Mouse (Mus musculus): Measurements from ENCODE around the gene Slc6a18. TPM values are rescaled to one million over a fixed set of nuclear protein-coding genes. Genes with fewer than 3 reads are reported as not detected.

Slc6a18 gene
- polyA plus RNA-seq, 1 experiment: not detected

Other genes with a start within 250 kb of the Slc6a18 start
- gene Lpcat1, start 210.8 kb downstream of the Slc6a18 start, polyA plus RNA-seq (2012; ENCODE audit: insufficient read depth, insufficient read length, missing spikeins): 2.5 and 3.0 TPM in 2 replicates
- not detected in 2 replicates for gene Slc6a3, start 141.3 kb downstream of the Slc6a18 start, polyA plus RNA-seq (2012; ENCODE audit: insufficient read depth, insufficient read length, missing spikeins)
- gene Clptm1l, start 74.0 kb downstream of the Slc6a18 start, polyA plus RNA-seq (2012; ENCODE audit: insufficient read depth, insufficient read length, missing spikeins): 79.5 and 95.2 TPM in 2 replicates
- gene Tert, start 51.1 kb downstream of the Slc6a18 start, polyA plus RNA-seq (2012; ENCODE audit: insufficient read depth, insufficient read length, missing spikeins): not detected in 2 replicates
- 2.1 and 2.7 TPM in 2 replicates for gene Slc6a19, start 26.8 kb upstream of the Slc6a18 start, polyA plus RNA-seq (2012; ENCODE audit: insufficient read depth, insufficient read length, missing spikeins)
- 17.7 and 29.3 TPM in 2 replicates for gene Slc12a7, start 55.1 kb upstream of the Slc6a18 start, polyA plus RNA-seq (2012; ENCODE audit: insufficient read depth, insufficient read length, missing spikeins)
- gene Nkd2, start 169.6 kb upstream of the Slc6a18 start, polyA plus RNA-seq (2012; ENCODE audit: insufficient read depth, insufficient read length, missing spikeins): 0.44 and 0.54 TPM in 2 replicates

Measured in brown adipose tissue, adult 24 weeks (tissue).